Mouse (Mus musculus) gastrocnemius, adult 2 months (tissue): ENCODE data around the gene Grhl3. TPM values are rescaled to one million over a fixed set of nuclear protein-coding genes. Genes with fewer than 3 reads are reported as not detected.

Source experiments
- DNase-seq: peaks from one replicate; pipeline ENCODE4 v3.0.0; 2022
- H3K27ac ChIP-seq: fragments of 200-600 bp; 2 replicates; pipeline ENCODE4 v1.8.1; 2022; ENCODE audit warnings: mild to moderate bottlenecking
- H3K4me3 ChIP-seq: fragments of 200-600 bp; 2 replicates; pipeline ENCODE4 v1.8.1; 2022; ENCODE audit warnings: mild to moderate bottlenecking, moderate library complexity
- CTCF ChIP-seq: fragments of 200-600 bp; IDR thresholded peaks from 2 replicates; pipeline ENCODE4 v1.8.1; 2022; ENCODE audit warnings: antibody characterized with exemption, mild to moderate bottlenecking, moderate library complexity
- intact Hi-C: fragments of 180-260 bp; cut with DNase I; formaldehyde crosslinking; loops from one replicate; pipeline ENCODE4 v1.15.1; 2025
- total RNA-seq, 2 experiments: library from RNA; stranded (reverse); gene quantifications; 2 replicates each; pipeline ENCODE4 v1.2.3; 2021

The Grhl3 gene
- total RNA-seq, 2 experiments from 2014 or later: not detected

- no peak overlapping the region for H3K27ac ChIP-seq
- TF ChIP-seq CTCF: no peak
- intact Hi-C loops: no loop called here
- peak; percentile 2 for DNase-seq
- no peak overlapping the region for H3K4me3 ChIP-seq
Observed at GRCm38 (mm10) chr4:135513865-135514264, 59.6 kb downstream of the Grhl3 start.

- TF ChIP-seq CTCF: no peak
- DNase-seq: no peak
- Histone ChIP-seq H3K4me3 (no peak overlapping the region), H3K27ac (no peak overlapping the region)
- intact Hi-C loops: no loop called here
Observed at GRCm38 (mm10) chr4:135509515-135509914, 63.9 kb downstream of the Grhl3 start.

DNA sequence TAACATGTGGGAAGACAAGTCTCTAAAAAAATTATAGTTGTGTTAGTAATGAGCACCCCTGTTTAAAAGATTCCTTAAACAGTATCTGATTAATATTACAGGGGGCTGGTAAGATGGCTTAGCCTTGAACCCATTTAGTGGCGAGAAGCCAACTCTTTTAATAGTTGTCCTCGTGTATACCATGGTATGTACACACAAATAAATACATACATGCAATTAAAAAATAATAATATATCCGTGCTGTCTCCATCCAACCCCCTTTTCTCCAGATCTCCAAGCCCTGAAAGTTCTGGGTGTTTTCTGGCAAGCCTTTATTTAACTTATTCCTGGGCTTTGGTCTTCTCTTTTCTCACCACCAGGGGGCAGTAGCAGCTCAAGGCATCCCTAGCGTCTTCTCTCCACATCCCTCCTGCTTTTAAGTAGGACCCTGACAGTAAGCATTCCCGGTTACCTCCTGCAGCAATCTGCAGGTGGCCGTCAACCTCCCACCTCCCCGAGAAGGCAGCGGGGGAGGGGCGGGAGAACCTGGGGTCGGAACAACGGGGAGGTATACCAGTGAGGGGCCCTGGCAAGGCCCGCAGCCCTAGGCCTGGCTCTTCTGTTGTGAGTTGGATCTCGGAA, 64.9 kb downstream of the Grhl3 start:
- intact Hi-C loops: no loop called here
- no peak overlapping the region for H3K4me3 ChIP-seq
- DNase-seq: peak; percentile 58

DNA sequence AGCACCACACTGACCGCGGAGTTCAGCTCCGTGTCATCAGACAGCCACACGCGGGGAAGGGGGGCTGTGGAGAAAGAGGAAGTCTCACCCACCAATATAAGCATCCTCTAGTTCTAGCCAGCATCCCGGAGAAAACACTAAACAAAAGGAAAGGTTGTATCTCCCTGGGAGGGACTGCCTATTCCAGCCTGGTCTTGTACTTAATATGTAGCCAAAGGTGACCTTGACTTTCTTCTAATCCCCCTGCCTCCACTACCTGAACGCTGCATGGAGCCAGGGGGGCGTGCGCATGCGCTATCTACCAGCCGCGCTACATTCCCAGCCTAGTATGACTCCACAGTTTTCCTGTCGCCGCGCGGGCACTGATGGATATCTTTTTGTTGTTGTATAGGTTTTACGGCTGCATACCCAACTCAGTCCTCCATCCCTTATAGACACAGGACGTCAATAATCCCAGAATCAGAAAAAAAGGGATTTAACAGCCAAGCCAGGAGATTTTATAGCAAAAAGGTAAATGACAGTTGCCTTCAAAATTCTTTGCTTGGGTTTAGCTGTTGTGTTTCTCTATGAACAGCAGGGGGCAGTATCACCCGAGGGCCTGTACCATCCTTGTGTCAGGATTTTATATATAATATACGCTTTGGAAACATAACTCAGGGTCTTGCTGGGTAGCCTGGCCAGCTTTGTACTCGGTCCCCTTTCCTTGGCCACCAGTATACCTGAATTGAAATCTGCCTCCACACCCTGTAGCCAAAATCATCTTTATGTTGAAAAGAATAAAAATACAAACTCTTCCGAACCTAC, 65.7 kb downstream of the Grhl3 start:
- DNase-seq: peak; percentile 43
- intact Hi-C loops: no loop called here
- peak; percentile 64 for TF ChIP-seq CTCF
- peak overlapping the region; percentile 42 for H3K4me3 ChIP-seq
- H3K27ac ChIP-seq: no peak overlapping the region

More for the DNA sequence above, 64.9 kb downstream of the Grhl3 start:
- H3K27ac ChIP-seq: no peak overlapping the region
- peak; percentile 89 for TF ChIP-seq CTCF

- Histone ChIP-seq H3K4me3 (no peak overlapping the region), H3K27ac (no peak overlapping the region)
- no peak for DNase-seq
- intact Hi-C loops: no loop called here
- TF ChIP-seq CTCF: no peak
Observed at GRCm38 (mm10) chr4:135505794-135506193, 67.6 kb downstream of the Grhl3 start.

DNA sequence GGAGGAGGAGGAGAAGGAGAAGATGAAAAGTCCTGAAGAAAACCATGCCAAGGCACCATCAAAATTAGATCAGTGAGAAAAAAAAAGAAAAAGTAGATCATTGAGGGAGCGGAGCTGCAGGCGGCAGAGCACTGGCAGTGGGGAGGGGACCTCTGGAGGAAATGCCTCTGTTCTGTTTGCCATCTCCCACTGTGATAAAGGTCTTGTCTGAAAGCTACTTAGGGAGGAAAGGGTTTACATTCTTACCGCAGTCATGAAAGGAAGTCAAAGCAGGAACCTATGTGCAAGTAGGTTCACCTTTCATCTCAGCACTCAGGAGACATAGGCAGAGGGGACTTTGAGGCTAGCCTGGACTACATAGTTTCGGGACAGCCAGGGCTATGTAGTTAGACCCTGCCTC, 71.8 kb downstream of the Grhl3 start:
- no peak for DNase-seq
- H3K4me3 ChIP-seq: no peak overlapping the region
- no peak overlapping the region for H3K27ac ChIP-seq
- intact Hi-C loops: no loop called here
- no peak for TF ChIP-seq CTCF

DNA sequence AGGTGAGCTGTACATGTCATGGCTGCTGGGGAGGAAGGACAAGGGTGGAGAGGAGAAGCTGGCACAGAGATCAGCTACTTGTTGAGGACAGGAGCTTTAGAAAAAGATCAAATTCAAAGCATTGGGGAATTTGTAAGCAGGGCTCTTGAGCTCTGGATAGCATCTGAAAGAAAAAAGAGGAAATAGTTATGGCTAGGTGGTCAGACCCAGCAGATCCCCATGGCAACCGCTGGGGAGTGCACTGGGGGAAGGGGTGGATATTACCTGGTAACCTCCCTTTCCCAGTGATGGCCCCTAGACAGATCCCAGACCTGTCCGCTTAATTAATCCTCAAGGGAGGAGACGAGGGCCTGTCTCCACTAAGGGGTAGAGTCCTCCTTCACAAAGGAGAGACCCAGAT, 73.6 kb downstream of the Grhl3 start:
- DNase-seq: no peak
- TF ChIP-seq CTCF: no peak
- intact Hi-C loops: no loop called here
- Histone ChIP-seq H3K27ac (no peak overlapping the region), H3K4me3 (no peak overlapping the region)

DNA sequence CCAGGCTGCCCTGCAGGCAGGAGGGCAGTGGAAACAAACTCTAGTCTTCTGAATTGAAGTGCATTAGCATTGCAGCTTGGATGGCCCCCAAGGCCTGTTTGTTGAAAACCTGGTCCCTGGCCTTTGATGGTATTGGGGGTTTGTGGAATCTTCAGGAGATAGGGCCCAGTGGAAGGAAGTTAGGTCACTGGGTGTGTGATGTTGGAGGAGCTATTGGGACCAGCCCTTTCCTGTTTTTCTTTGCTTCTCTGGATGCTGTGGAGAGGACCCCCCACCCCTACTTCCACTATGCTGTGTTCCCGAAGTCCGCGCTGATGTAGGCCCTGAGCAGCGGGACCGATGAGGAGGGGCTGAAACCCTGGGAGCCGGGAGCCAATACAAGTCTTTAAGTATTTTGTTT, 75.3 kb downstream of the Grhl3 start:
- peak overlapping the region; percentile 35; the same call in 1 of the 2 replicates for H3K27ac ChIP-seq
- no peak for DNase-seq
- no peak overlapping the region for H3K4me3 ChIP-seq
- TF ChIP-seq CTCF: no peak
- intact Hi-C loops: no loop called here

DNA sequence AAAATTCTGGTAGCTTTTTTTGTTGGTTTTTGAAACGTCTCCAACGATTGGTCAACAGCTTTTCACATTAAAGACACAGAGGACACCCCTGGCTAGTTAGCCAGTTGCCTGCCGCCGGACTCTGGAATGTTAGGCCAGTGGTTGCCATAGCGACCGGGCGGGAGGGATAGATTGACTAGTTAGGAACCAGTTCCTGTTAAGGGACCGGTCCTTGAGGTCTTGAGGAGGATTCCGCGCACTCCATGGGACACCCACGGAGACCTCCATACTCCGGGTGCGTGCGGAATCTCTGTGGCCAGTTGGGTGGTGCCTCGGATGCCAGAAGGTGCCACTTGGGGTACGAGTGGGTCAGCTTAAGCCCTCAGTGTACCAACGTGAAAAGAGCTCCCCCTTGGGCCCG, 77.6 kb downstream of the Grhl3 start:
- TF ChIP-seq CTCF: no peak
- intact Hi-C loops: loop anchor here (2.0 kb wide), 1 partner anchor 61 kb away; no protein-coding TSS in a partner anchor
- Histone ChIP-seq H3K27ac (no peak overlapping the region), H3K4me3 (no peak overlapping the region)
- peak; percentile 66 for DNase-seq

GRCm38 (mm10) chr4:135495397-135495791, 78.0 kb downstream of the Grhl3 start:
- no peak for DNase-seq
- no peak overlapping the region for H3K27ac ChIP-seq
- intact Hi-C loops: loop anchor here (2.0 kb wide), 1 partner anchor 61 kb away; no protein-coding TSS in a partner anchor
- H3K4me3 ChIP-seq: peak overlapping the region; percentile 91
- no peak for TF ChIP-seq CTCF

- Histone ChIP-seq H3K27ac (peak within 1 kb of the TSS; percentile 87), H3K4me3 (peak within 1 kb of the TSS; percentile 91)
- intact Hi-C loops: loop anchor here (2.0 kb wide), 1 partner anchor 60 kb away; no protein-coding TSS in a partner anchor
- peak; percentile 74 for TF ChIP-seq CTCF
- peak; percentile 94 for DNase-seq
Observed at GRCm38 (mm10) chr4:135494521-135495396, 78.7 kb downstream of the Grhl3 start, which contains the start of the genes Stpg1 and Nipal3. TSS of gene Stpg1 (plus strand) at chr4:135494790. TSS of gene Nipal3 (minus strand) at chr4:135495038.
